Mouse (Mus musculus): Measurements from ENCODE around the gene Cd209b. TPM values are rescaled to one million over a fixed set of nuclear protein-coding genes. Genes with fewer than 3 reads are reported as not detected.

Cd209b gene
- polyA plus RNA-seq (2012; rRNA removed) = 0.11 TPM in 1 of 2 replicates, not detected in the other

- TF ChIP-seq CTCF (IDR thresholded peaks at IDR 0.05; ENCODE audit: control insufficient read depth, insufficient read depth, insufficient replicate concordance, low read depth, low read length) = no peak
- no peak for TF ChIP-seq POLR2A (IDR thresholded peaks at IDR 0.05; ENCODE audit: control insufficient read depth, low read depth, low read length)
- H3K4me3 ChIP-seq (ENCODE audit: control insufficient read depth, low read depth, low read length) = no peak within 1 kb of the TSS
- H3K27me3 ChIP-seq (ENCODE audit: control insufficient read depth, insufficient read depth, low read length) = no peaks in the 10 kb centered on the region
- H3K36me3 ChIP-seq (ENCODE audit: control insufficient read depth, insufficient read depth, low read length) = no peaks in the 10 kb centered on the region
- no peaks in the 10 kb centered on the region for H3K4me1 ChIP-seq (ENCODE audit: control insufficient read depth, insufficient read depth, low read length)
- H3K27ac ChIP-seq (ENCODE audit: control insufficient read depth, insufficient read depth, low read depth, low read length) = no peak within 1 kb of the TSS
Measured at GRCm38 (mm10) chr8:3926744-3927143, at the start of gene Cd209b. Cd209b (minus strand) TSS chr8:3926844.

GRCm38 (mm10) chr8:3956037-3956436 is 29.4 kb upstream of the Cd209b start:
- Histone ChIP-seq H3K4me1 (ENCODE audit: control insufficient read depth, insufficient read depth, low read length) (no peaks in the 10 kb centered on the region), H3K4me3 (ENCODE audit: control insufficient read depth, low read depth, low read length) (no peak overlapping the region), H3K27ac (ENCODE audit: control insufficient read depth, insufficient read depth, low read depth, low read length) (no peak overlapping the region), H3K27me3 (ENCODE audit: control insufficient read depth, insufficient read depth, low read length) (no peaks in the 10 kb centered on the region), H3K36me3 (ENCODE audit: control insufficient read depth, insufficient read depth, low read length) (no peaks in the 10 kb centered on the region)
- TF ChIP-seq CTCF (IDR thresholded peaks at IDR 0.05; ENCODE audit: control insufficient read depth, insufficient read depth, insufficient replicate concordance, low read depth, low read length) (peak; percentile 38; the same call in 1 of the 2 replicates), POLR2A (IDR thresholded peaks at IDR 0.05; ENCODE audit: control insufficient read depth, low read depth, low read length) (no peak)

GRCm38 (mm10) chr8:3954646-3955045 is 28.0 kb upstream of the Cd209b start, which contains the start of gene Cd209c:
Cd209c (minus strand) TSS chr8:3954746.
- Histone ChIP-seq H3K36me3 (ENCODE audit: control insufficient read depth, insufficient read depth, low read length) (no peaks in the 10 kb centered on the region), H3K27ac (ENCODE audit: control insufficient read depth, insufficient read depth, low read depth, low read length) (no peak within 1 kb of the TSS), H3K4me3 (ENCODE audit: control insufficient read depth, low read depth, low read length) (no peak within 1 kb of the TSS), H3K4me1 (ENCODE audit: control insufficient read depth, insufficient read depth, low read length) (no peaks in the 10 kb centered on the region), H3K27me3 (ENCODE audit: control insufficient read depth, insufficient read depth, low read length) (no peaks in the 10 kb centered on the region)
- TF ChIP-seq POLR2A (IDR thresholded peaks at IDR 0.05; ENCODE audit: control insufficient read depth, low read depth, low read length) = no peak
- no peak for TF ChIP-seq CTCF (IDR thresholded peaks at IDR 0.05; ENCODE audit: control insufficient read depth, insufficient read depth, insufficient replicate concordance, low read depth, low read length)

GRCm38 (mm10) chr8:3940023-3940422 is 13.4 kb upstream of the Cd209b start:
- Histone ChIP-seq H3K4me1 (ENCODE audit: control insufficient read depth, insufficient read depth, low read length) (no peaks in the 10 kb centered on the region), H3K27me3 (ENCODE audit: control insufficient read depth, insufficient read depth, low read length) (no peaks in the 10 kb centered on the region), H3K36me3 (ENCODE audit: control insufficient read depth, insufficient read depth, low read length) (no peaks in the 10 kb centered on the region), H3K27ac (ENCODE audit: control insufficient read depth, insufficient read depth, low read depth, low read length) (no peak overlapping the region), H3K4me3 (ENCODE audit: control insufficient read depth, low read depth, low read length) (no peak overlapping the region)
- TF ChIP-seq POLR2A (IDR thresholded peaks at IDR 0.05; ENCODE audit: control insufficient read depth, low read depth, low read length) = no peak
- TF ChIP-seq CTCF (IDR thresholded peaks at IDR 0.05; ENCODE audit: control insufficient read depth, insufficient read depth, insufficient replicate concordance, low read depth, low read length) = no peak

GRCm38 (mm10) chr8:3878455-3878854 is 48.2 kb downstream of the Cd209b start, which contains the start of gene Cd209d:
Cd209d (minus strand) TSS chr8:3878555.
- Histone ChIP-seq H3K4me3 (ENCODE audit: control insufficient read depth, low read depth, low read length) (no peak within 1 kb of the TSS), H3K27me3 (ENCODE audit: control insufficient read depth, insufficient read depth, low read length) (no peaks in the 10 kb centered on the region), H3K4me1 (ENCODE audit: control insufficient read depth, insufficient read depth, low read length) (no peaks in the 10 kb centered on the region), H3K36me3 (ENCODE audit: control insufficient read depth, insufficient read depth, low read length) (no peaks in the 10 kb centered on the region), H3K27ac (ENCODE audit: control insufficient read depth, insufficient read depth, low read depth, low read length) (no peak within 1 kb of the TSS)
- TF ChIP-seq CTCF (IDR thresholded peaks at IDR 0.05; ENCODE audit: control insufficient read depth, insufficient read depth, insufficient replicate concordance, low read depth, low read length) = no peak
- no peak for TF ChIP-seq POLR2A (IDR thresholded peaks at IDR 0.05; ENCODE audit: control insufficient read depth, low read depth, low read length)

- TF ChIP-seq CTCF (IDR thresholded peaks at IDR 0.05; ENCODE audit: control insufficient read depth, insufficient read depth, insufficient replicate concordance, low read depth, low read length) (no peak), POLR2A (IDR thresholded peaks at IDR 0.05; ENCODE audit: control insufficient read depth, low read depth, low read length) (no peak)
- no peaks in the 10 kb centered on the region for H3K36me3 ChIP-seq (ENCODE audit: control insufficient read depth, insufficient read depth, low read length)
- no peak overlapping the region for H3K27ac ChIP-seq (ENCODE audit: control insufficient read depth, insufficient read depth, low read depth, low read length)
- no peaks in the 10 kb centered on the region for H3K4me1 ChIP-seq (ENCODE audit: control insufficient read depth, insufficient read depth, low read length)
- no peaks in the 10 kb centered on the region for H3K27me3 ChIP-seq (ENCODE audit: control insufficient read depth, insufficient read depth, low read length)
- no peak overlapping the region for H3K4me3 ChIP-seq (ENCODE audit: control insufficient read depth, low read depth, low read length)
Measured at GRCm38 (mm10) chr8:3876121-3876520, 50.5 kb downstream of the Cd209b start.

Other genes starting within 250 kb of the Cd209b start
- gene Fcer2a, start 232.7 kb downstream of the Cd209b start, polyA plus RNA-seq (2012; rRNA removed) = 0.12 and 0.23 TPM in 2 replicates
- gene Clec4g, start 206.2 kb downstream of the Cd209b start, polyA plus RNA-seq (2012; rRNA removed) = 17.6 and 42.1 TPM in 2 replicates
- 0.08 TPM in 1 of 2 replicates, not detected in the other for gene Cd209a, start 177.9 kb downstream of the Cd209b start, polyA plus RNA-seq (2012; rRNA removed)
- gene Cd209e, start 72.5 kb downstream of the Cd209b start, polyA plus RNA-seq (2012; rRNA removed) = not detected in 2 replicates
- 0.12 TPM in 1 of 2 replicates, not detected in the other for gene Cd209d, start 48.3 kb downstream of the Cd209b start, polyA plus RNA-seq (2012; rRNA removed)
- 1.7 and 1.9 TPM in 2 replicates for gene Cd209c, start 27.9 kb upstream of the Cd209b start, polyA plus RNA-seq (2012; rRNA removed)
- gene Cd209f, start 179.0 kb upstream of the Cd209b start, polyA plus RNA-seq (2012; rRNA removed) = 0.47 and 1.2 TPM in 2 replicates
- 0.28 and 0.73 TPM in 2 replicates for gene Cd209g, start 207.3 kb upstream of the Cd209b start, polyA plus RNA-seq (2012; rRNA removed)
- gene Evi5l, start 239.7 kb upstream of the Cd209b start, polyA plus RNA-seq (2012; rRNA removed) = 123 and 181 TPM in 2 replicates